Mouse (Mus musculus): Measurements from ENCODE around the gene Fitm1.

- TF ChIP-seq CTCF (IDR thresholded peaks at IDR 0.05; ENCODE audit: low read depth), result no peak
- TF ChIP-seq EP300 (optimal IDR thresholded peaks at IDR 0.05), result no peak
These were observed 20.7 kb downstream of the Fitm1 start for GRCm38 (mm10) chr14:55596036-55596690.

Measured in stomach, postnatal 0 days (tissue).